Mouse (Mus musculus): ENCODE results near the gene Atxn10.

Atxn10 gene

DNA sequence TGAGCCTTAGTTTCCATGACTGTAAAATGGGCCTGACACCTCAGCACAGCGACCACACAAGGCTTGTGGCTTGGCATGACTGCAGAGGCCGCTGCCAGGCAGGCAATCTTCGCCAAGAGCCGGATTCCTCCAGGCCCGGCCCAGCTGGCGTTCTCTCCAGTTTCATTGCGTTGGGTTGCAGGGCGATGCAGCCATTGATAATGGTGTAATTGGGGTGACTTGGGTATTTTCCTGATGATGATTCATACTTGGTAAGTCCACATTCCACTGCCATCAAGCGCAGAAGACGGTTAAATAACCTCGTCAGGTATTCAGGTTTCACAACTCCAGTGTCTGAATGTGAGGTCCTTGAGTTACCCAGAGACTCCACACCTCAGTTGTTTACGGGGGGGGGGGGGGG lies 143.3 kb downstream of the Atxn10 start:
- no peak for DNase-seq

DNA sequence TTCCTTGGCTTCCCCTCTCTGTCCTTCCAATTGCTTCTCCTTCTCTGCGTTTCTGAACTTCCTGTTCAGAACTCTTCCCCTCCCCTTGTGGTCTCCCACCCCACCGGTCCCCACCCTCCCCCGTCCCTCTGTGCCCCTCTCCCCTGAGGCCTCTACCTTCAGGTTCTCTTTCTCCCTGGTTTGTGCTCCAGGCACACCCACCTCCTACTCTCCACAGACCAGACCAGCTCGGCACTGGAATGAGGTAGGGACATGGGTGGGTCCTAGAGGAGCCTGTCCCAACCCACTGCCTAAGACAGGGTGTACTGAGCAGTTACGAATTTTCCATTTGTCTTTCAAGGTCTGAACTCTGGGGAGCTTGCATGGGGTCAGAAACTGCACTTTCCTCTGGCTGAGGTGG lies 143.9 kb downstream of the Atxn10 start:
- DNase-seq = no peak

DNA sequence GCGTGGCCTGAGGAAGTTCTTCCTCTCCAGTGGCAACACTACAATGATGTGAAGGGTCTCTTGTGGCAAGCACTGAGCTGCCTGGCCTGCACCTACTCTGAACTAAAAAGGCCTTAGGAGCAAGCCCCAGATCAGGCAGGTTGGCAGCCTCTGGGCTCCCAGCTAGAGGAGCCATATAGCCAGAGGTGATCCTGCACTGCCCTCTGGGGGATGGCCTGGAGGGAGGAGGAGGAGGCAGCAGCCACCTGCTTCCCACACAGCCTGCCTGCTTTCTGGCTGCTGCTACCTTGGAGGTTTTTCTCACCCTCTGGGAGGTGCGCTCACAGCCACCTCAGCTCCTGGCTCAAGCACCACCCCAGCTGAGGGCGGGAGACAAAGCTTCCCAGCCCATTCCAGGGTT lies 144.6 kb downstream of the Atxn10 start:
- DNase-seq = no peak

DNA sequence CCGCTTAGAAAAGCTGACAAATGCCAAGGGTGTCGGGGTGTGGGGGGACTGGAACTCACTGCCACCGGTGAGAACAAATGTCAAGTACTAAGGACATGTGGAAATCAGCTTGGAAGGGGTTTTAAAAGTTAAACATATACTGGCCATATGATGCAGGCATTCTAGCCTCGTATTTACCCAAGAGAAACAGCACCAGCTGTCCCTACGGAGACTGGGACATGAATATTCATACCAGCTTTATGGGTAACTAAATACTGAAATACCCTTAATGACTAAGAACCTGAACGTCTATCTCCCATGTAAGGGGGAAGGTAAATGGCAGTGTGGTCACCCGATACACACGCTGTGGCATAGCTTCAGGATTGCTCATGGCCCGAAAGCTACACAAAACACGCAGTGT lies 152.9 kb downstream of the Atxn10 start:
- DNase-seq = no peak

DNA sequence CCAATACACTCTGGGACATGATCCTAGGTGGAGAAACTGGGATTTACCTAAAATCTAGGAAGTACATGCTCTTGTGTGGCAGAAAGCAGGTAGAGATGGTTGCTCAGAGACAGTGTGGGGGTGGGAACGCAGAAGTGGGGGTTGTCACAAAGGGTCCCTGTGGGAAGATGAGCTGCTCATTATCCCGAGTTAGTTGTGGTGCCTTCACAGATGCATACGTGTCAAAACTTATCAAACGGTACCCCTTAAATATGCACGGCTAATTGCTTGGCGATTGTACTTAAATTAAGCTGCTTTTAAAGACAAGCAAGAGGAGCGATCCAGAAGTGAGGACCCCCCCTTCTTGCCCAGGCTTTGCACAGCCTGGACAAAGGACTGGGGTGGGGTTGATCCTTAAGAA lies 153.7 kb downstream of the Atxn10 start:
- DNase-seq = no peak

DNA sequence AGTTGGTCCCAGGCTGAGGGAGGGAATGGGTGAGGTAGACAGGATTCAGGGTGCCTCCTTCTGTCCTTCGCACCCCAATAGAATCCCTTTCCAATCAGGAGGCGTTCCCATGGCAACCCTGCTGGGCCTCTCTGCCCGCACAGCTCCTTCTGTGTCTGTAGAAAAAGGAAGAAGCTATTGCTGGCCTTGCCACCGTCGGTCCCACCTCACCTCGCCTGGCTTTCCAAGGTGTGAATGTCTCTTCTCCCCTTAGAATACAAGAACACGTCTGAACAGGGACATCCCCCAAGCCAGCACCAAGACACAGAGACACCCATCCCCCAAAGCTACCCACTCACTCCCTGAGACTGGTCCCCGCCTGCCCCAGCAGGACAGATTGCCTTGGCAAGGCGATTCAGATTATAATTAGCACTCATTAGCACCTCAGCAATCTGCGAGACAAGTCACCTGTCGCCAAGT lies 158.1 kb downstream of the Atxn10 start:
- peak; percentile 18 for DNase-seq

DNA sequence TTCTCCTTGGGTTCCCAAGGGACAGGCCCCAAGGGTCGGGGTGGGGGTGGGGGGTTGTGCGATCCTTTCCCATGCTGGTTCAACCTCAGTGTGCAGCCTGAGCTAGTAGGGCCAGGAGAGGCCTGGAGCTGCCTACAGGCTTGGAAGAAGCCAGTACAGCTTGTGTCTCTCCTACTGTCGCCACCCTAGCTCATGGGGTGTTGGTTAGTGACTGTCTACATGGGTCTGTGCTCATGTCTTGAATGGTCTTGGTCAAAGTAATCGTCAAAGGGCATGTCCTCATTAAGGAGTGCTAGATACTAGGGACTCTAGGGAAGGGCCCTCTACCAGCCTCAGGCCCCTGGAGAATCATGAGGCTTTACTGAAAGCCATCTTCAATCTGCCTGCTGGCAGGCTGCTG lies 161.5 kb downstream of the Atxn10 start:
- no peak for DNase-seq

DNA sequence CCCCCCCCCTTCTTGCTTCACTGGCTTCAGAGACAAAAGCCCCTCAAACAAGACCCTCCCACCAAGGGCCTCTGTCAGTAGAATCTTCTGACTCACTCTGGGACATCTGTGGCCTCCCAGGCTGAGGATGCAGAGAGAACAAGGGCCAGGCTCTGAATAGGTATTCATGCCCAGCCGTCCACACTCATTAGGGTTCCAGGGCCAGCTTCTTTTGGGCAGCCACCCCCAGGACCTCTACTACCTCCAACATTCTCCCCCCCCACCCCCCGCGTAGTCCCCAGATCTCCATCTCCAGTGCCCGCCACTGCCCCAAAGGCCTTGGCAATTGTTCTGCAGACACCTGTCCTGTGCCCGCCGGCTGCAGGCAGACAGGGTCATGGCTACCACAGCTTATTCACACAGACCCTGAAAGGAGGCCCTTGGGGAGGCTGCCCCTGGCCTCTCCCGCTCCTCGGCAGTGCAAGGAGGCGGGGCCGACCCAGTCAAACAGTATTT lies 162.0 kb downstream of the Atxn10 start:
- no peak for DNase-seq

DNA sequence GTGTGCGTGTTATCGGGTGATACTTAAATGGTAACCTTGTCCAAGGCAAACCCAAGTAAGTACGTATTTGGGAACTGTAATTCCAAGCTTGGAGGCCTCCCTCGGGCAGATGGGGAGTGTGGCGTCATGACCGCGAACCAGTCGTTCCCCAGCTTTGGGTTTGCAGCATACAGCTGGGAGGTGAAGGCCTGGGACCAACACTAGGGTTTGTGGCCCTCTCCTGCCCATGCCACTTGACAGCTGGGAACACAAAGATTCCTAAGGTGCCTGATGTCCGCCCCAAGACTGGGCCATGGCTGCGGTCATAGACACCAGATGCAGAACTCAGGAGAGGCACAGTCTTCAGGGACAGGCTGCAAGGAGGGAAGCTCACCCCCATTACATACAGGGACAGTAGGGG lies 164.2 kb downstream of the Atxn10 start:
- no peak for DNase-seq

DNA sequence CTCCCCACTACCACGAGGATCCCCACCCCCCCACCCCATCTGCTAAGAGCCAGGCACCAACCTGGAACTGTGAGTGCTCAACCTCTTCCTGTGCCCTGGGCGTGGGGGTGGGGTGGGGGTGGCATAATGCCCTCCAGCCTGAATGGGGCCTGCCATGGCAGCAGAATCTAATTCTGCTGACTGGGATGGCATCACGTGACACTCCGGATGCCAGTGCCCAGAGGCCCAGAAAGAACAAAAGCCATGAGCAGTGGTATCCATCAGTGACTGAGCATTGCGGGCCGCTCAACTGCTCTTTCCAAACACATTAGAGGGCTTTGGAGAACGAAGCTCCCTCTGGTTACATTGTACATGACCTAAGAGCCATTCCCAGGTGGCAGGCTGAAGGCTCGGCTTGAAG lies 167.1 kb downstream of the Atxn10 start, which contains the start of gene 7530416G11Rik:
Gene 7530416G11Rik, minus strand, starts transcription at position 101 of the 400 bp plus-strand sequence.
- no peak for DNase-seq

DNA sequence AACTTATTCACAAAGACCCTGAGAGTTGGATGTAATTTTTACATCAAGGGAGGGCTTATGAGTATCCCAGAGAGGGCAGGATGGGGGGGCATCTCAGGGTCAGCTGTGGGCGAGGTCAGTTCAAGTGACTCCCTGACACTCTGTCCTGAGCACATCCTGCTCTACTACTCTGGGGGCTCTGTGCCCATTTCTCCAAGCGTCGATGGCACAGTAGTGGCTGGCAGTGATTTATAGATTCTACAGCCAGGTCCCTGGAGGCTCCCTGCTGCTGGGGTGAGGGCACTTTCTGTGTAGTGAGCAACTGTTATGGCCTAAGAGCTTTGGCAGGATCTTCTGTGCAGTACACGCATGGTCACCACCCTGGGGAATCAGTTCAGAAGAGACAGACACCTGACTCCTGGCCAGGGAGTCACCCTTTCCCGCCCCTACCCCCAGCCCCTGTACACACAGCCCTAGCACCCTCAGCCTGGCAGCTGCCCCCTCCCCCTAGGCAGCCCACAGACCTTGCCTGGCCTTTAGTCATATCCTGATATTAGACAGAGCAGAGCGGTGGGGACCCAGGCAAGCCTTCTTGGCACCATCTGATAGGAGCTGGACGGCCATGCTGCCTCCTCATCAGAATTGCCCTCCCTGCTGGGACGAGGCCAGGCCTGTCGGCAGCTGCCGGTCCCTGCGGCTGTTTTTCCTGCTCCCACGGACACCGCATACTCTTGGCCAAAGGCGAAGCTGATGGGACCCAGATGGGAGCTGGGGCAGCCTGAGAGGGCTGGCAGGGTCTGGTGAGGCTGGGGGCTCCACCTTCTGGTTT lies 169.3 kb downstream of the Atxn10 start:
- no peak for DNase-seq

DNA sequence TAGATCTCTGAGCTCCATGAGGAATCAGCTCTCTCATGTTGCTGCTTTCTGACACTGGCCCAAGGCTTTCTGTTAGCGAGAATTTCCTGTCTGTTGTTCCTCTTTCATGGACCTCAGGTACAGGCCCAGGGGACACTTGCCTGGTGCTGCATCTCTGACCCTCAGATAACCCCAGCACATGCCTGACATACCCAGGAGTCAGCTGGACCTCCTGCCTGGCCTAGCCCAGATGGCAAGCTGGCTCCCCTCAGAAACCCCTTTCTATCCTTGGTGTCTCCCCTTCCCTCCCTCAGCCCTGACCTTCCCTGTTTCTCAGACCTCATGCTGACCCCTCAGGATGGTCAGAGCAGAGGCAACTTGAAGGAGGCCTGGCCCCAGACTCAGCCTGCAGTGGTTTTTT lies 170.6 kb downstream of the Atxn10 start:
- DNase-seq = no peak

DNA sequence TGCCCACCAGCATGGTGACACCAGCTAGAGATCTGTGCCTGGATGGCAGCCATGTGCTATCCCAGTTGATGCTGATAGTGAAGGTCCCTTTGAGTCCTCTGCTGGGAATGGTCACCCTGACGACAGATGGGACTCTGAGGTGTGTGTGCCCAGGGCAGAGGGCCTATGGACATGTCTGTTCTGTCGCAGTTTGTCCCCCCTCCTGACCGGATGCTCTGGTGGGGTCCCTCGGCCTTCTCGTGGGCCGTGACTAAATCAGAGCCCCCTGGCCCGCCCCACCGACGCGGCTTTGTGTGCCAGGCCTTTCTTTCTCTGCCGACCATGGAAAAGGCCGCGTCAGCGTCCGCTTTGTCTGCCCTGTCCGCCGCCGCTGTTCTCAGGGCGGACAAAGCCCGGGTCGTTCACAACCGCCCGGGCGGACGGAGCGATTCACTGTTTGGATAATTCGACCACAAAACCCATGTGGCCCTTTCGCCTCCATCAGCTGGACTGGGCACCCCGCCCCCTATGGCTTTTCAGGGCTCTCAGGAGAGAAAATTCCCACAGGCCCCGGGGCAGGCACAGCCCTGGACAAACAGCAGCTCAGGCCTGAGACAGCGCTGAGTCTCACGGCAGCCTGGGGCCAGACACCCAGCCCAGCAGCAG lies 171.4 kb downstream of the Atxn10 start:
- no peak for DNase-seq
